Mouse (Mus musculus) skeletal muscle tissue, adult 2 months (tissue): ENCODE measurements around the gene Rps19bp1.

Source experiments
- DNase-seq: peaks from one replicate; pipeline ENCODE4 v3.0.0-alpha.2; 2012; ENCODE audit warnings: low read depth, low spot score

Rps19bp1 gene

GRCm38 (mm10) chr15:80256656-80257601 lies 7.2 kb downstream of the Rps19bp1 start:
- no peak for DNase-seq

- no peak for DNase-seq
These were observed 7.9 kb downstream of the Rps19bp1 start for GRCm38 (mm10) chr15:80256242-80256641.

- DNase-seq = peak; percentile 92
These were observed 8.4 kb downstream of the Rps19bp1 start for GRCm38 (mm10) chr15:80255646-80256121.

- DNase-seq = peak; percentile 100
These were observed 9.1 kb downstream of the Rps19bp1 start, which contains the start of gene Atf4 for GRCm38 (mm10) chr15:80254847-80255645. Gene Atf4, plus strand, starts transcription at chr15:80255184.

- DNase-seq = no peak
These were observed 9.9 kb downstream of the Rps19bp1 start for GRCm38 (mm10) chr15:80254207-80254606.

- no peak for DNase-seq
These were observed 10.6 kb downstream of the Rps19bp1 start for GRCm38 (mm10) chr15:80253530-80253929.

- DNase-seq = no peak
These were observed 13.5 kb downstream of the Rps19bp1 start for GRCm38 (mm10) chr15:80250586-80250985.

- no peak for DNase-seq
These were observed 14.4 kb downstream of the Rps19bp1 start for GRCm38 (mm10) chr15:80249672-80250071.

- DNase-seq = no peak
These were observed 15.5 kb downstream of the Rps19bp1 start for GRCm38 (mm10) chr15:80248596-80248995.

- no peak for DNase-seq
These were observed 16.0 kb downstream of the Rps19bp1 start for GRCm38 (mm10) chr15:80248135-80248534.

GRCm38 (mm10) chr15:80235535-80235934 lies 28.6 kb downstream of the Rps19bp1 start, which contains the start of gene AC140267.1:
Gene AC140267.1, plus strand, starts transcription at chr15:80235835.
- no peak for DNase-seq

GRCm38 (mm10) chr15:80233733-80234509 lies 30.2 kb downstream of the Rps19bp1 start, which contains the start of gene Mief1:
Gene Mief1, plus strand, starts transcription at chr15:80234018.
- DNase-seq = peak; percentile 96

GRCm38 (mm10) chr15:80233053-80233452 lies 31.1 kb downstream of the Rps19bp1 start:
- no peak for DNase-seq

GRCm38 (mm10) chr15:80232331-80232730 lies 31.8 kb downstream of the Rps19bp1 start:
- DNase-seq = no peak

GRCm38 (mm10) chr15:80228071-80228800 lies 35.9 kb downstream of the Rps19bp1 start:
- no peak for DNase-seq

GRCm38 (mm10) chr15:80225796-80226195 lies 38.3 kb downstream of the Rps19bp1 start:
- DNase-seq = no peak

- peak; percentile 35 for DNase-seq
These were observed 38.9 kb downstream of the Rps19bp1 start for GRCm38 (mm10) chr15:80225208-80225607.

GRCm38 (mm10) chr15:80223751-80224150 lies 40.4 kb downstream of the Rps19bp1 start:
- DNase-seq = no peak

GRCm38 (mm10) chr15:80221031-80221430 lies 43.1 kb downstream of the Rps19bp1 start:
- no peak for DNase-seq
